Mouse (Mus musculus): ENCODE measurements around the gene Gm45062.

DNA sequence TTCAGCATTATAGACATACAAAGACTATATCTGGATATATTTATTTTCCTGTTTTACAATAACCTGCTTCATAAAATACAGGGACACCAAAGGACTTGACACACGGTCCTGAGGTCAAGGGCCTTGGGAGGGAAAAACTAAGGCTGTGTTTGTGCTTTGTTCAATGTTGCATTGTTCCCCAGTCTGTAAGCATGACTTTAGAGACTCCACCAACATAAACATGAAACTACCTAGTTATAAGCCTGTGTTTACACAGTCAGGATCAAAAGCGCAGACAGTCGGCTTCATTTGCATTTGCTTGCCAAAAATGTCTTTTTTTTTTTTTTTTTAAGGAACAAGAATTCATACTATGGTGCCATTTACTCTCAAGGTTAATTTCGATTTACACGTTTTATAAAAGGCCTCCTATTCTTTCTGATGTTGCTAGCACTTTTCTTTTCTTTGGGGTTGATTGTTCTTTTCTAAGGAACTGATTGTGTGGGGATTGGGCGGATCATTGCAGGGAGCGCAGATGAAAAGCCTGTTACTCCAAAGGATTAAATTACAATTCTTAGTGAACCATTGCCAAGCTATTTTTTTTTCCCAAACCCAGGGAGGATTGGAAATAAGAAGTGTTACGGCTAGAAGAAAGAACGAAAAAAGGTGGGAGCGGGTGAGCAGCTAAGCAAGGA, 208.6 kb downstream of the Gm45062 start:
- TF ChIP-seq CTCF (IDR thresholded peaks at IDR 0.05; ENCODE audit: borderline replicate concordance, insufficient read depth, low read length): no peak
- TF ChIP-seq POLR2A (IDR thresholded peaks at IDR 0.05; ENCODE audit: low read depth, low read length): no peak

Measured in embryonic fibroblast, embryonic 13.5 days (primary cell).